Mouse (Mus musculus) embryonic fibroblast, embryonic 13.5 days (primary cell): ENCODE results near the gene Sema4b.

Source experiments
- CTCF ChIP-seq: IDR thresholded peaks from 2 replicates; pipeline ENCODE4 v1.5.1; 2011; ENCODE audit warnings: mild to moderate bottlenecking, control low read depth, low read length, moderate library complexity, borderline replicate concordance; ENCODE audit not compliant: insufficient read depth
- POLR2A ChIP-seq: IDR thresholded peaks from 2 replicates; pipeline ENCODE4 v1.6.1; 2011; ENCODE audit warnings: low read depth, mild to moderate bottlenecking, control low read depth, low read length, moderate library complexity

DNA sequence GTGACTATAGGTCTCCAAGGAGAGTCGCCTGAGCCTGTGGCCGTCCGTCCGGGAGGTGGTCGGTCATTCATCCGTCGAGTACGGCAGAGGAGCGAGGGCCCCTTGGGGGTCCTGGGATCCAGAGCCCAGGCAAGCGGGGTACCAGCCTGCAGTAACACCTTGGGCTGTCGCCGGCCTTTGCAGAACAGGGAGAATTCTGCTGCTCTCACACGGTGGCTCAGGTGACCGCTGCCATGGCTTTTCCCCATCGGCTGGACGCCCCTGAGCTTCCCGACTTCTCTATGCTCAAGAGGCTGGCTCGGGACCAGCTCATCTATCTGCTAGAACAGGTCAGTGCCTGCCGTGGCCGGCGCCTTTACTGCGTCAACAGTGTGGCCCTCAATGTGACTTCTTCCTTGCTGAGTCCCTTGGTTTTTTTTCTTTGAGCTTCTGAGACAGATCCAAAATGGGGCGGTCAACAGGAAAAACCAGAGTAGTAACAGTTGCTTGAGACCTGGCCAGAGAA lies 83.2 kb downstream of the Sema4b start:
- no peak for TF ChIP-seq POLR2A
- TF ChIP-seq CTCF = no peak
